Mouse (Mus musculus) hindbrain, embryonic 12.5 days (tissue): ENCODE measurements around the gene Crct1. TPM values are rescaled to one million over a fixed set of nuclear protein-coding genes. Genes with fewer than 3 reads are reported as not detected.

ENCODE experiments used
- ATAC-seq: fragments of 200-750 bp; cut with Nextera tagmentation; 2 replicates; pipeline ENCODE4 v1.8.0; 2017; ENCODE audit warnings: moderate TSS enrichment; ENCODE audit not compliant: low FRiP score
- H3K27ac ChIP-seq: fragments of 300-500 bp; sonication (generic); 2 replicates; pipeline ENCODE4 v1.5.1; 2016; ENCODE audit warnings: mild to moderate bottlenecking
- H3K27me3 ChIP-seq: fragments of 300-500 bp; sonication (generic); 2 replicates; pipeline ENCODE4 v1.6.1; 2016; ENCODE audit warnings: mild to moderate bottlenecking
- H3K36me3 ChIP-seq: fragments of 300-500 bp; sonication (generic); 2 replicates; pipeline ENCODE4 v1.6.1; 2016; ENCODE audit warnings: mild to moderate bottlenecking
- H3K4me1 ChIP-seq: fragments of 300-500 bp; sonication (generic); 2 replicates; pipeline ENCODE4 v1.6.1; 2016
- H3K4me2 ChIP-seq: fragments of 300-500 bp; sonication (generic); replicated peaks from 2 replicates; pipeline ENCODE4 v1.6.1; 2016; ENCODE audit warnings: mild to moderate bottlenecking
- H3K4me3 ChIP-seq: fragments of 300-500 bp; sonication (generic); 2 replicates; pipeline ENCODE4 v1.5.1; 2016; ENCODE audit warnings: mild to moderate bottlenecking
- H3K9ac ChIP-seq: fragments of 300-500 bp; sonication (generic); 2 replicates; pipeline ENCODE4 v1.6.1; 2016; ENCODE audit warnings: mild to moderate bottlenecking, moderate library complexity
- H3K9me3 ChIP-seq: fragments of 300-500 bp; sonication (generic); replicated peaks from 2 replicates; pipeline ENCODE4 v1.6.1; 2016; ENCODE audit warnings: mild to moderate bottlenecking
- WGBS: fragments of 180-500 bp; shearing (Covaris S2); methylation state at CpG from one replicate; pipeline ENCODE4 v1.1.7; 2016; 5-methylcytosine and 5-hydroxymethylcytosine counted together
- polyA plus RNA-seq: library from polyadenylated mRNA; unstranded; fragments of >200 nt; fragmentation: Nextera tagmentation; extraction: Ambion mirVana; gene quantifications from 2 replicates; pipeline ENCODE4 v1.2.1, GENCODE M21; 2016

Gene Crct1
- 0.41 TPM in 1 of 2 replicates, not detected in the other for polyA plus RNA-seq

- H3K36me3 ChIP-seq, result no peaks in the 10 kb centered on the region
- H3K27ac ChIP-seq, result peak within 1 kb of the TSS; percentile 55
- peak within 1 kb of the TSS; percentile 71 for H3K4me2 ChIP-seq
- H3K9ac ChIP-seq, result peak within 1 kb of the TSS; percentile 41
- H3K4me1 ChIP-seq, result peaks cover 11% of the 10 kb centered on the region; the same call in 1 of the 2 replicates
- peaks cover 4% of the 10 kb centered on the region; the same call in 1 of the 2 replicates for H3K27me3 ChIP-seq
- H3K4me3 ChIP-seq, result peak within 1 kb of the TSS; percentile 41
- peak; percentile 44; the same call in 1 of the 2 replicates for ATAC-seq
- H3K9me3 ChIP-seq, result no peaks in the 10 kb centered on the region
- 32% methylated on average over 4 of the region's 4 CpGs for WGBS
These were observed at the start of gene Crct1 for GRCm38 (mm10) chr3:93015460-93016104. Gene Crct1 (minus strand): TSS chr3:93015687.

- ATAC-seq, result no peak
- 58% methylated on average over 10 of the region's 10 CpGs for WGBS
- H3K27me3 ChIP-seq, result no peaks in the 10 kb centered on the region
- no peak overlapping the region for H3K27ac ChIP-seq
- H3K4me3 ChIP-seq, result no peak overlapping the region
- no peak overlapping the region for H3K4me2 ChIP-seq
- H3K4me1 ChIP-seq, result no peaks in the 10 kb centered on the region
- no peaks in the 10 kb centered on the region for H3K36me3 ChIP-seq
- no peak overlapping the region for H3K9ac ChIP-seq
- H3K9me3 ChIP-seq, result no peaks in the 10 kb centered on the region
These were observed 37.5 kb upstream of the Crct1 start for GRCm38 (mm10) chr3:93052826-93053474.

DNA sequence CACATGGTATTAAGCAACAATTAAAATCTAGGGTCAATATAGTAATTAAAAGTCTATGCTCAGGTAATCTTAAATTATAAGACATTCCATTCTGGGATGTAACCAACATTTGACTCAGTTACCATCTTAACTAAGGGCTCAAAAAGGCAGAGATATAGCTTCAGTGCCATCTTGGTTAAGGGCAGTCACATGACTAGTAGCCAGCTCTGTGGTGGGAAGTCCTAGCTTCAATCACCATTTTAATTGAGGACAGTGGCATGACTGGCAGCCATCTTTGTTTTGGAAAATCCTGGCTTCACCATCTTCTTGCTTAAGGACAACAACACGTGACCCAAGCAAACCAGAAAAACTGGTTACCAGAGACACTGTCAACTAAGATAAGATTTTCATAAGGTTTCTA, 34.7 kb upstream of the Crct1 start:
- no peaks in the 10 kb centered on the region for H3K27me3 ChIP-seq
- no peak overlapping the region for H3K9ac ChIP-seq
- no peaks in the 10 kb centered on the region for H3K9me3 ChIP-seq
- no peaks in the 10 kb centered on the region for H3K4me1 ChIP-seq
- no peaks in the 10 kb centered on the region for H3K36me3 ChIP-seq
- H3K4me3 ChIP-seq, result no peak overlapping the region
- no peak overlapping the region for H3K4me2 ChIP-seq
- ATAC-seq, result no peak
- no peak overlapping the region for H3K27ac ChIP-seq
- 97% methylated on average over 1 of the region's 1 CpGs for WGBS

DNA sequence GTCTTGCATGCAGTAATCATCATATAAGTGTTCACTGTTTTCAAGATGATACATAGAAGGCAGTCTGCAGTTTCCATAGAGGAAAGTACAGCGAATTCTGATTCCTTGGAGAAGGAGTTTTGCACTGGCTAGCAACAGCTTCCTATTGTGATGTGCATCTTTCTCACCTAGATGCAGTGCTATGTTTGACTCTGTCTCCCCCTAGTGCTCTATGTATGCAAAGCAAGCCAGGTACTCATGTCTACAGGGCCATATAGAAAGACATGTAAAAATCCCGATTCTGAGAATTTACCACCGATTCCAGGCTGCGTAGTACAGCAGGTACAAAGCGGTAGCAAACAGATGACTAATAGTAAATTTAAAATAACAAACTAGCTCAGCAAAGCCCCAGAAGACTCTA, 16.0 kb upstream of the Crct1 start:
- Histone ChIP-seq H3K9ac (no peak overlapping the region), H3K4me2 (no peak overlapping the region), H3K36me3 (no peaks in the 10 kb centered on the region), H3K4me3 (no peak overlapping the region), H3K9me3 (no peaks in the 10 kb centered on the region), H3K4me1 (no peaks in the 10 kb centered on the region), H3K27me3 (no peaks in the 10 kb centered on the region), H3K27ac (no peak overlapping the region)
- WGBS, result 58% methylated on average over 5 of the region's 5 CpGs
- peak; percentile 81 for ATAC-seq

GRCm38 (mm10) chr3:93025486-93025885, 10.0 kb upstream of the Crct1 start:
- Histone ChIP-seq H3K4me2 (no peak overlapping the region), H3K27ac (no peak overlapping the region), H3K9ac (no peak overlapping the region), H3K4me3 (no peak overlapping the region), H3K4me1 (no peaks in the 10 kb centered on the region), H3K36me3 (no peaks in the 10 kb centered on the region), H3K27me3 (no peaks in the 10 kb centered on the region), H3K9me3 (no peaks in the 10 kb centered on the region)
- whole genome bisulfite sequencing, result 97% methylated on average over 2 of the region's 2 CpGs
- ATAC-seq, result no peak

DNA sequence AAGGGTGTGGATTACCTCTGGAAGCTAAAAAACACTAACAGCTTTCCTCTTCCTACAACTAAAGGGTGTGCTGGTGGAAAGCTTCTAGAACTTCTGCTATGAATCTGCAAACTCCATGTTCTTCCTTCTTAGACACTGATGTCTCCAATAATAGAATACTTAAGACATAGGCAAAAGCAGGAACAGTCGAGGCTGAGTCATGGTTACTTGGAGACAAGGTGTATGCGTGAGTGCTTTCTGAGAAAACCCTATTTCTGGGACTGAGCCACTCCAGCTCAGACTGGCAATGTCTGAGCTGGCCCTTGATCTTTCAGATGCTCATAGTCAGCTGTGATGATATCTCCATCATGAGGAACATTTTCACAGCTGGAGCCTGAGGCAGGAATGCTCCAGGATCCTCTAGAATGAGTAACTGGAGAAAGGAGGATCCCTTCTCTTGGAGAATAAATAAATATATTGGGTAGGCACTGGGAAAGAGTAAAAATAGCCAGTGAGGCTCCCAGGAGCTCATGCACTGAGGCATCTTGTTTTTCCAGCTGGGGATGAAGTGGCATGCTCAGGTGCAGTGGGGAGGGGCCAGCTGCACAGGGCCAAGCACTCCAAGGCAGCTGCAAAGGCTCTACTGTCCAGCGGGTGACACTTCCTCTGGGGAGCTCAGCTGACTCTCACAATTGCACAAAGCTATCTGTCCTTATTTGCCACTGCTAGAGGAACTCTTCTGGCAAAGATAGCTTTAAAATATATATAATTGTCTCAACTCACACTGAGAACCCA, 8.1 kb upstream of the Crct1 start:
- Histone ChIP-seq H3K9ac (no peak overlapping the region), H3K9me3 (no peaks in the 10 kb centered on the region), H3K4me1 (no peaks in the 10 kb centered on the region), H3K36me3 (no peaks in the 10 kb centered on the region), H3K4me2 (no peak overlapping the region), H3K27me3 (no peaks in the 10 kb centered on the region), H3K4me3 (no peak overlapping the region), H3K27ac (no peak overlapping the region)
- ATAC-seq, result no peak
- WGBS, result 79% methylated on average over 3 of the region's 3 CpGs

GRCm38 (mm10) chr3:93021171-93021570, 5.7 kb upstream of the Crct1 start:
- H3K36me3 ChIP-seq, result no peaks in the 10 kb centered on the region
- no peak for ATAC-seq
- H3K27me3 ChIP-seq, result peaks cover 4% of the 10 kb centered on the region; the same call in 1 of the 2 replicates
- H3K4me3 ChIP-seq, result no peak overlapping the region
- WGBS, result 84% methylated on average over 1 of the region's 1 CpGs
- no peaks in the 10 kb centered on the region for H3K4me1 ChIP-seq
- H3K9ac ChIP-seq, result no peak overlapping the region
- H3K4me2 ChIP-seq, result no peak overlapping the region
- H3K9me3 ChIP-seq, result no peaks in the 10 kb centered on the region
- H3K27ac ChIP-seq, result no peak overlapping the region

- Histone ChIP-seq H3K4me2 (no peak within 1 kb of the TSS), H3K4me3 (no peak within 1 kb of the TSS), H3K9me3 (no peaks in the 10 kb centered on the region), H3K27me3 (peaks cover 4% of the 10 kb centered on the region; the same call in 1 of the 2 replicates), H3K4me1 (peaks cover 11% of the 10 kb centered on the region; the same call in 1 of the 2 replicates), H3K36me3 (no peaks in the 10 kb centered on the region), H3K27ac (no peak within 1 kb of the TSS), H3K9ac (no peak within 1 kb of the TSS)
- no peak for ATAC-seq
- WGBS, result 89% methylated on average over 2 of the region's 2 CpGs
These were observed 3.5 kb upstream of the Crct1 start, which contains the start of gene Lce1m for GRCm38 (mm10) chr3:93018960-93019359. Gene Lce1m (minus strand): TSS chr3:93019060.

- peak overlapping the region; percentile 71 for H3K4me2 ChIP-seq
- no peaks in the 10 kb centered on the region for H3K36me3 ChIP-seq
- H3K9me3 ChIP-seq, result no peaks in the 10 kb centered on the region
- no peak overlapping the region for H3K27ac ChIP-seq
- H3K4me3 ChIP-seq, result peak overlapping the region; percentile 41
- 21% methylated on average over 5 of the region's 5 CpGs for WGBS
- ATAC-seq, result no peak
- H3K9ac ChIP-seq, result peak overlapping the region; percentile 41
- peaks cover 4% of the 10 kb centered on the region; the same call in 1 of the 2 replicates for H3K27me3 ChIP-seq
- peaks cover 11% of the 10 kb centered on the region; the same call in 1 of the 2 replicates for H3K4me1 ChIP-seq
These were observed 616 bp downstream of the Crct1 start for GRCm38 (mm10) chr3:93014871-93015270.

DNA sequence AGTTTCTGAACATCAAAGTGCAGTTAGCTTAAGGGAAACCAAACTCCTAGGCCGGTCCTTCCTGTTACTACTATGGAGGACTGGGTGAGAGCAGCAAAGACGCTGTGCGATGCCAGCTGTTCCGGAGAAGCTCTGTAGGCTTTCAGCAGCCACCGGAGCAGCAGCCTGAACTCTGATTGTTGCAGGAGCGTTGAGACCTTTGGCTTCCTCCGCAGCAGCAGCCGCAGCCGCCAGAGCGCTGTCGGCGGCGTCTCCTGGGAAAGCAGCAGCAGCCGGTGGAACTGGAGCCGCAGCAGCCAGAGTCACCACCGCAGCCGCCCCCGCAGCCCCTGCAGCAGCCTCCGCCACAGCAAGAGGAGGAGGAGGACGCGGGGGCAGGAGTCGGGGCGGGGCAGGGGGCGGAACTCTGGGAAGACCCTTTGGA, 1.1 kb downstream of the Crct1 start:
- 2% methylated on average over 24 of the region's 24 CpGs for WGBS
- H3K36me3 ChIP-seq, result no peaks in the 10 kb centered on the region
- H3K4me3 ChIP-seq, result peak overlapping the region; percentile 41
- H3K4me1 ChIP-seq, result peaks cover 11% of the 10 kb centered on the region; the same call in 1 of the 2 replicates
- peak overlapping the region; percentile 71 for H3K4me2 ChIP-seq
- peak overlapping the region; percentile 41 for H3K9ac ChIP-seq
- peak overlapping the region; percentile 55 for H3K27ac ChIP-seq
- H3K27me3 ChIP-seq, result peaks cover 4% of the 10 kb centered on the region; the same call in 1 of the 2 replicates
- ATAC-seq, result peak; percentile 88
- H3K9me3 ChIP-seq, result no peaks in the 10 kb centered on the region

- Histone ChIP-seq H3K4me2 (no peak overlapping the region), H3K4me1 (no peaks in the 10 kb centered on the region), H3K27ac (no peak overlapping the region), H3K4me3 (no peak overlapping the region), H3K36me3 (no peaks in the 10 kb centered on the region), H3K27me3 (no peaks in the 10 kb centered on the region), H3K9me3 (no peaks in the 10 kb centered on the region), H3K9ac (no peak overlapping the region)
- 79% methylated on average over 4 of the region's 4 CpGs for WGBS
- peak; percentile 35; the same call in 1 of the 2 replicates for ATAC-seq
These were observed 12.6 kb downstream of the Crct1 start for GRCm38 (mm10) chr3:93002843-93003242.

DNA sequence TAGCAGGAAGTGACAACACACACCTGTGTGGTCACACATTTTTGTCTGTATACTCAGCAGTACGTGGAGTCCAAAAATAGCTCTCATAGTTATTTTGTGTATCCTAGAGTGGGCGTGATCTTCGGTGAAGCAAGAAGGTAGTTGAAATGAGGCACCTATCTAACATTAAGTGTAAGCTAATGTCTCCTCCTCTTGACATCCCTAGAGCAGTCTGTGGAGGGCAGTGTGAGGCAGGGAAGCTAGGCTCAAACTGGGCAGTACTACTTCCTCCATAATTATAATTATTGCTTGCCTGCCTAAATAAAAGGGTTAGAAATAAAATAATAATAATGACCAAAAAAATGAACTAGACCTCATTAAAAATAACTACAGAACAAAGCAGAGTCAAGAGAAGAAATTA, 14.9 kb downstream of the Crct1 start:
- Histone ChIP-seq H3K36me3 (no peaks in the 10 kb centered on the region), H3K9ac (no peak overlapping the region), H3K4me2 (no peak overlapping the region), H3K27me3 (no peaks in the 10 kb centered on the region), H3K4me3 (no peak overlapping the region), H3K9me3 (no peaks in the 10 kb centered on the region), H3K4me1 (no peaks in the 10 kb centered on the region), H3K27ac (no peak overlapping the region)
- 83% methylated on average over 3 of the region's 3 CpGs for WGBS
- ATAC-seq, result no peak
